Mouse (Mus musculus): ENCODE measurements around the gene Ppa2. TPM values are rescaled to one million over a fixed set of nuclear protein-coding genes. Genes with fewer than 3 reads are reported as not detected.

Gene Ppa2
- polyA plus RNA-seq, 1 experiment: not detected

- Histone ChIP-seq H3K4me3 (ENCODE audit: insufficient read depth, low read depth, low read length) (no peak overlapping the region), H3K27ac (ENCODE audit: insufficient read depth, low read depth, low read length) (no peak overlapping the region), H3K4me1 (ENCODE audit: control insufficient read depth, insufficient read depth, low read length) (peaks cover 7% of the 10 kb centered on the region; the same call in 1 of the 2 replicates)
- WGBS: 97% methylated on average over 2 of the region's 2 CpGs
- no peak for TF ChIP-seq POLR2A (IDR thresholded peaks at IDR 0.05; ENCODE audit: insufficient read depth, low read depth, low read length)
- no peak for TF ChIP-seq CTCF (IDR thresholded peaks at IDR 0.05; ENCODE audit: insufficient read depth, low read depth, low read length)
Observed at GRCm38 (mm10) chr3:133335166-133335565, 25.3 kb downstream of the Ppa2 start.

DNA sequence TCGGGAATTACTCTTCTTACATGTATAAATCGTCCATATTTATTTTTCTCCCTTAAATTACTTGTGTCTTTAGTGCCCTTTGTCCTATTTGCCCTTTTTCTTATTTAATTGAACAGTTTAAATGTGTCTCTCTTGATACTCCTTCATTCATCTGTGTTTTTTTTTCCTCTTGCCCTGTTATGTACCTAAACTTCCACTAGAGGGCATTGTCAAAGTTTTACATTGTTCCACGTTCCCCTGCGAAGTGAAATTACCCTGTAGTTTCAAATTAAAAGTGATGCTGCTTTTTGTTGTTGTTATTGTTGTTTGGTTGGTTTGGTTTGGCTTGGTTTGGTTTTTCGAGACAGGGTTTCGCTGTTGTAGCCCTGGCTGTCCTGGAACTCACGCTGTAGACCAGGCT, 26.5 kb downstream of the Ppa2 start:
- peaks cover 7% of the 10 kb centered on the region; the same call in 1 of the 2 replicates for H3K4me1 ChIP-seq (ENCODE audit: control insufficient read depth, insufficient read depth, low read length)
- WGBS: 75% methylated on average over 7 of the region's 7 CpGs
- H3K4me3 ChIP-seq (ENCODE audit: insufficient read depth, low read depth, low read length): no peak overlapping the region
- H3K27ac ChIP-seq (ENCODE audit: insufficient read depth, low read depth, low read length): no peak overlapping the region
- TF ChIP-seq CTCF (IDR thresholded peaks at IDR 0.05; ENCODE audit: insufficient read depth, low read depth, low read length) (no peak), POLR2A (IDR thresholded peaks at IDR 0.05; ENCODE audit: insufficient read depth, low read depth, low read length) (no peak)

DNA sequence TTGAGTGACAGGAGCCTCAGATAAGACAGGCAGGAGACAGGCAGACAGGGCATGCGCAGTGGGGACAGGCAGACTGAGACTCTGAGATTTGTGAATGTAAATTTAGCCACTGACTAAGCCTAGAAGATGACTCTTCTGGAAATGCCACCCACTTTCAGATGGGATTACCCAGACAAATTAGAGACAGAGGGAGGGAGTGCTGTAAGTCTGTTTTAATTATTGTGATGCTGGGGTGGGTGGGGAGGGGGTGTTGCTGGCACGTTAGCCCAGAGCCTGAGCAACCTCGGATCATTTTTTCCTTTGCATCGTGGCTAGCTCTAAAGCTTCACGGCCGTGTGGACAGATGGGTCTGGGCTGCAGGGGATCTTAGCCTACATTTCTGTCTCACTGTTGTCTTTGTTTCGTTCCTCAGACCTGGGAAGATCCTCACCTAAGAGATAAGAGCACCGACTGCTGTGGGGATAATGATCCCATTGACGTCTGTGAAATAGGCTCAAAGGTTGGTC, 29.0 kb downstream of the Ppa2 start:
- no peak for TF ChIP-seq POLR2A (IDR thresholded peaks at IDR 0.05; ENCODE audit: insufficient read depth, low read depth, low read length)
- no peak overlapping the region for H3K4me3 ChIP-seq (ENCODE audit: insufficient read depth, low read depth, low read length)
- H3K4me1 ChIP-seq (ENCODE audit: control insufficient read depth, insufficient read depth, low read length): peaks cover 7% of the 10 kb centered on the region; the same call in 1 of the 2 replicates
- H3K27ac ChIP-seq (ENCODE audit: insufficient read depth, low read depth, low read length): no peak overlapping the region
- WGBS: 35% methylated on average over 9 of the region's 9 CpGs

GRCm38 (mm10) chr3:133339411-133339823, 29.5 kb downstream of the Ppa2 start:
- Histone ChIP-seq H3K4me3 (ENCODE audit: insufficient read depth, low read depth, low read length) (no peak overlapping the region), H3K27ac (ENCODE audit: insufficient read depth, low read depth, low read length) (no peak overlapping the region), H3K4me1 (ENCODE audit: control insufficient read depth, insufficient read depth, low read length) (peaks cover 7% of the 10 kb centered on the region; the same call in 1 of the 2 replicates)
- no peak for TF ChIP-seq POLR2A (IDR thresholded peaks at IDR 0.05; ENCODE audit: insufficient read depth, low read depth, low read length)
- no peak for TF ChIP-seq CTCF (IDR thresholded peaks at IDR 0.05; ENCODE audit: insufficient read depth, low read depth, low read length)
- WGBS: 66% methylated on average over 11 of the region's 11 CpGs

DNA sequence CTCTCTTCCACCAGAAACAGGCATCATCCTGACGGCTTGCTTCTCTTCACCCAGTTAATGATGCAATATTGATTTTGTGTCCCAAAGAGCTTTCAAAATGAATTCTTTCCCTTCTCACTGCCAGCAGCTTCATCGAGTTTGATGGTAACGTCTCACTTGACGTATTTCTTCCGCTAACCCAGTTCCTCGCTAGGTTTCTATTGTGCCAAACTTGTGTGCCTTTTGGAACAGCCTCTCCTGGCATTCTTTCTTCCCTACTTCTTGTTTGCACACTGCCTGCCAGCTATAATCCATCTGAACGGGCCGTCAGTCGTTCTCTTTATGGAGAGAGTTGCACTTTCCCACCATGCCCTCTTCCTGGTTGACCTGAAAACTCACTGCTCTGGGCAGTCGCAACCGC, 31.2 kb downstream of the Ppa2 start:
- WGBS: 86% methylated on average over 11 of the region's 11 CpGs
- peaks cover 7% of the 10 kb centered on the region; the same call in 1 of the 2 replicates for H3K4me1 ChIP-seq (ENCODE audit: control insufficient read depth, insufficient read depth, low read length)

GRCm38 (mm10) chr3:133347535-133347934, 37.6 kb downstream of the Ppa2 start:
- 66% methylated on average over 7 of the region's 7 CpGs for WGBS
- Histone ChIP-seq H3K27ac (ENCODE audit: insufficient read depth, low read depth, low read length) (no peak overlapping the region), H3K4me3 (ENCODE audit: insufficient read depth, low read depth, low read length) (no peak overlapping the region), H3K4me1 (ENCODE audit: control insufficient read depth, insufficient read depth, low read length) (no peaks in the 10 kb centered on the region)
- TF ChIP-seq CTCF (IDR thresholded peaks at IDR 0.05; ENCODE audit: insufficient read depth, low read depth, low read length): no peak
- TF ChIP-seq POLR2A (IDR thresholded peaks at IDR 0.05; ENCODE audit: insufficient read depth, low read depth, low read length): no peak

More for the DNA sequence above, 31.2 kb downstream of the Ppa2 start:
- no peak overlapping the region for H3K27ac ChIP-seq (ENCODE audit: insufficient read depth, low read depth, low read length)
- no peak for TF ChIP-seq CTCF (IDR thresholded peaks at IDR 0.05; ENCODE audit: insufficient read depth, low read depth, low read length)
- no peak for TF ChIP-seq POLR2A (IDR thresholded peaks at IDR 0.05; ENCODE audit: insufficient read depth, low read depth, low read length)
- H3K4me3 ChIP-seq (ENCODE audit: insufficient read depth, low read depth, low read length): no peak overlapping the region

- H3K4me1 ChIP-seq (ENCODE audit: control insufficient read depth, insufficient read depth, low read length): no peaks in the 10 kb centered on the region
- no peak overlapping the region for H3K27ac ChIP-seq (ENCODE audit: insufficient read depth, low read depth, low read length)
- H3K4me3 ChIP-seq (ENCODE audit: insufficient read depth, low read depth, low read length): no peak overlapping the region
- TF ChIP-seq CTCF (IDR thresholded peaks at IDR 0.05; ENCODE audit: insufficient read depth, low read depth, low read length): no peak
- no peak for TF ChIP-seq POLR2A (IDR thresholded peaks at IDR 0.05; ENCODE audit: insufficient read depth, low read depth, low read length)
- WGBS: 95% methylated on average over 2 of the region's 2 CpGs
Observed at GRCm38 (mm10) chr3:133348847-133349246, 38.9 kb downstream of the Ppa2 start.

GRCm38 (mm10) chr3:133357426-133357974, 47.6 kb downstream of the Ppa2 start:
- no peak overlapping the region for H3K4me3 ChIP-seq (ENCODE audit: insufficient read depth, low read depth, low read length)
- WGBS: 73% methylated on average over 6 of the region's 6 CpGs
- TF ChIP-seq CTCF (IDR thresholded peaks at IDR 0.05; ENCODE audit: insufficient read depth, low read depth, low read length): no peak
- no peak for TF ChIP-seq POLR2A (IDR thresholded peaks at IDR 0.05; ENCODE audit: insufficient read depth, low read depth, low read length)
- no peaks in the 10 kb centered on the region for H3K4me1 ChIP-seq (ENCODE audit: control insufficient read depth, insufficient read depth, low read length)
- no peak overlapping the region for H3K27ac ChIP-seq (ENCODE audit: insufficient read depth, low read depth, low read length)

GRCm38 (mm10) chr3:133357977-133358376, 48.1 kb downstream of the Ppa2 start:
- Histone ChIP-seq H3K27ac (ENCODE audit: insufficient read depth, low read depth, low read length) (no peak overlapping the region), H3K4me3 (ENCODE audit: insufficient read depth, low read depth, low read length) (no peak overlapping the region), H3K4me1 (ENCODE audit: control insufficient read depth, insufficient read depth, low read length) (no peaks in the 10 kb centered on the region)
- TF ChIP-seq CTCF (IDR thresholded peaks at IDR 0.05; ENCODE audit: insufficient read depth, low read depth, low read length) (no peak), POLR2A (IDR thresholded peaks at IDR 0.05; ENCODE audit: insufficient read depth, low read depth, low read length) (no peak)
